Mouse (Mus musculus) limb, embryonic 14.5 days (tissue): ENCODE data around the gene Pomgnt1. TPM values are rescaled to one million over a fixed set of nuclear protein-coding genes. Genes with fewer than 3 reads are reported as not detected.

Experiments used
- ATAC-seq: fragments of 200-750 bp; cut with Nextera tagmentation; 2 replicates; pipeline ENCODE4 v1.8.0; 2017; ENCODE audit warnings: low read depth, moderate number of reproducible peaks, moderate TSS enrichment; ENCODE audit not compliant: low FRiP score
- DNase-seq: peaks from one replicate; pipeline ENCODE4 v3.0.0-alpha.2; 2015; ENCODE audit warnings: low spot score
- H3K27ac ChIP-seq: fragments of 300-500 bp; sonication (generic); replicated peaks from 2 replicates; pipeline ENCODE4 v1.5.1; 2014; ENCODE audit warnings: low read depth, mild to moderate bottlenecking, low read length, moderate library complexity, mixed read lengths
- H3K27me3 ChIP-seq: fragments of 300-500 bp; sonication (generic); 2 replicates; pipeline ENCODE4 v1.6.1; 2014; ENCODE audit warnings: low read length, mixed read lengths; ENCODE audit not compliant: control insufficient read depth, insufficient read depth
- H3K36me3 ChIP-seq: fragments of 300-500 bp; sonication (generic); 2 replicates; pipeline ENCODE4 v1.6.1; 2014; ENCODE audit warnings: mild to moderate bottlenecking, low read length, moderate library complexity, mixed read lengths; ENCODE audit not compliant: control insufficient read depth, insufficient read depth
- H3K4me1 ChIP-seq: fragments of 300-500 bp; sonication (generic); 2 replicates; pipeline ENCODE4 v1.6.1; 2014; ENCODE audit warnings: antibody characterized with exemption, low read length, mixed read lengths; ENCODE audit not compliant: control insufficient read depth, insufficient read depth
- H3K4me2 ChIP-seq: fragments of 300-500 bp; sonication (generic); replicated peaks from 2 replicates; pipeline ENCODE4 v1.6.1; 2014; ENCODE audit warnings: low read depth, mild to moderate bottlenecking, low read length, moderate library complexity; ENCODE audit not compliant: severe bottlenecking
- H3K4me3 ChIP-seq: fragments of 300-500 bp; sonication (generic); replicated peaks from 2 replicates; pipeline ENCODE4 v1.5.1; 2014; ENCODE audit warnings: low read length
- H3K9ac ChIP-seq: fragments of 300-500 bp; sonication (generic); 2 replicates; pipeline ENCODE4 v1.6.1; 2014; ENCODE audit warnings: mild to moderate bottlenecking, low read depth, low read length, moderate library complexity; ENCODE audit not compliant: severe bottlenecking
- H3K9me3 ChIP-seq: fragments of 300-500 bp; sonication (generic); 2 replicates; pipeline ENCODE4 v1.6.1; 2016; ENCODE audit warnings: low read length; ENCODE audit not compliant: control insufficient read depth
- POLR2A ChIP-seq: fragments of 200-500 bp; IDR thresholded peaks from 2 replicates; pipeline ENCODE4 v1.8.0; 2012; ENCODE audit warnings: inconsistent platforms, mild to moderate bottlenecking, moderate library complexity, borderline replicate concordance; ENCODE audit not compliant: insufficient read depth, insufficient read length; ENCODE audit errors: extremely low read depth
- WGBS: fragments of 180-500 bp; shearing (Covaris S2); extraction: QIAGEN DNeasy Blood & Tissue Kit; methylation state at CpG from one replicate; pipeline ENCODE4 v1.1.7; 2014; 5-methylcytosine and 5-hydroxymethylcytosine counted together
- polyA plus RNA-seq, 2 experiments: library from polyadenylated mRNA; depleted of rRNA in 1 of 2; stranded (reverse) in 1 of 2; unstranded in 1 of 2; fragments of >200 nt; fragmentation: Nextera tagmentation in 1 of 2; extraction: Ambion mirVana in 1 of 2; gene quantifications; 2 replicates each; pipeline versions ENCODE4 v1.2.1 to v1.2.3; 2012 to 2014

Pomgnt1 gene
- polyA plus RNA-seq, 2 experiments: 62.7 to 79.6 TPM

DNA sequence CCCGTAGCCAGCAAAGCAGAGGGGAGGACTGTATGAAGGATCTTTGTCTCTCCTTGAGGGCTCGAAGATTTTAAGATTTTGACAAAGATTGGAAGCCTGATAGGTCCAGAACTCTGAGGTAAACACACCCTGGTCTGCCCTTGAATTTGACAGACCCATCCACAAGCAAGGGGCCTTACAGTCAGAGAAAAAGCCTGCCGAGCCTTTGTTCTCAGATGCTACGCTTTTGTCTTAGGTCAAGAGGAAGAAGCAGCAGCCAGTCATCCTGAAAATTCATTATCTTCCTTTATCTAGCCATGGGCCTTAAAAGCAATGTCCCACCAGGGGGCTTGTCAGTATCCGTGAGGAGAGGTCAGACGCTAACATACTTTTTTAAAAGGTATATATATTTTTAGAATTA, 4.3 kb downstream of the Pomgnt1 start:
- TF ChIP-seq POLR2A: no peak
- DNase-seq (no peak), ATAC-seq (no peak)
- WGBS: 85% methylated on average over 6 of the region's 6 CpGs
- Histone ChIP-seq H3K9ac (no peak overlapping the region), H3K4me3 (no peak overlapping the region), H3K36me3 (no peaks in the 10 kb centered on the region), H3K4me1 (peaks cover 2% of the 10 kb centered on the region), H3K4me2 (no peak overlapping the region), H3K27me3 (no peaks in the 10 kb centered on the region), H3K27ac (no peak overlapping the region), H3K9me3 (no peaks in the 10 kb centered on the region)

DNA sequence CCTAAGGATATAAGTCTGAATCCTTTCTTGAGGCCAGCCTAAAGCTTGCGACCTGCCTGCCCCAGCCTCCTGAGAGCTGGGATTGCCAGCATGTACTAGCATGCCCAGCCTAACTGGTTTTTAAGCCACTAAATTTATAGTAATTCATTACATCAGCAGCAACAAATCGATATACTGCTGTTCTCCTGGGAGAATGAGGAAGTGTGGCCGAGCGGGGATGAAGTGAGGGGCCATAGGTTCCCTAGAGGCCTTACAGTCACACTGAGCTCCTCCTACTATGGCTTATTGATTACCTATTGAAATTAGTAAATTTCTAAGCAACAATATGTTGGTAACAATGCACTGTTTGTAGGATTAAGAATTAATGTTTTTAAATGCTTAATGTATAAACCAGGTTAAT, 9.5 kb downstream of the Pomgnt1 start:
- ATAC-seq: no peak
- H3K9me3 ChIP-seq: no peaks in the 10 kb centered on the region
- no peaks in the 10 kb centered on the region for H3K27me3 ChIP-seq
- H3K4me3 ChIP-seq: no peak overlapping the region
- 75% methylated on average over 4 of the region's 4 CpGs for WGBS
- H3K4me1 ChIP-seq: no peaks in the 10 kb centered on the region
- no peak for DNase-seq
- H3K27ac ChIP-seq: no peak overlapping the region
- no peak for TF ChIP-seq POLR2A
- no peak overlapping the region for H3K9ac ChIP-seq
- peaks cover 4% of the 10 kb centered on the region; the same call in 1 of the 2 replicates for H3K36me3 ChIP-seq
- H3K4me2 ChIP-seq: no peak overlapping the region

DNA sequence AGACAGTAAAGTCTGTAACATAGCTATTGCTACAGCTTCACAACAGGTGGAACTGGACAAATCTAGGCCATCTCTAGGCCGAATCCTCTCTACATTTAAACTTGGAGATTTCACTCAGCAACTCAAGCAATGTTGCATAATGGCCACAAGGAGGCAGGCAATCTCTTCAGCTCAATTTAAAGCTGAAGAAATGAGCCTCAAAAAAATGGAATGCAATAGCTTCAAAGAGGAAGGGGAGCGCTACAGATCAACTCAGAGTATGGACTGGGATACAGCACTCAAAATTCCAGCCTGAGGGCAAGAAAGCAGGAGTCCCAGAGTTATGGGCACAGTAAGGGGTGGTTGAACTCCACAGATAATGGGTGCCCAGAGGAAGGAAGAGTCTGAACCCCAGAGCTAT, 11.3 kb downstream of the Pomgnt1 start:
- H3K9me3 ChIP-seq: no peaks in the 10 kb centered on the region
- TF ChIP-seq POLR2A: no peak

DNA sequence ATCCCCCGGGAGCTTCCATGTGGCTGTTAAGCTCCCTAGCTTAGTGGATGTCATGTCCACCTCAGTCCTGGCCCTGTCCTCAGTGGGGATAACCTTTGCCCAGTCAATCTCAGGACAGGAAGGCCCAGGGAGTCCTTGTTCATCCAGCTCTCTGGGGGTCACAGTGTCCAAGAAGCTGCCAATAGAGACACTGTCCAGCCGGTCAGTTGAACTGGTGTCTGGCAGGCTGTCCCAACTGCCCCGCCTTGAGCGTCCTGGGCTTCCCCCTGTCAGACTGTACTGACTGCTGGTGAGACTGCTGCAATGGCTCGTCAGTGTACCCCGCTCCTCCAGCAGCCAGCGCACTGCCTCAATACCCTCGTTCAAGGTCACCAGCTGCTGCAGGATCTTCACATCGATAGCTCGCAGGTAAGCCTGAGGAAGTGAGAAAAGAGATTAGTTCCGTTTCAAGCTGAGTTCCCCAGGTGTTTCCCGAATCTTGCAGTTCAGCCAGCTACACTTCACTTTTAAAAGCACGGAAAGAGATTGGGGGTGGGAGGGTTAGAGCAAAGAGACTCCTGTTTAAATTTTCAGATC, 13.9 kb downstream of the Pomgnt1 start:
- no peak for DNase-seq
- no peak for TF ChIP-seq POLR2A
- Histone ChIP-seq H3K4me1 (no peaks in the 10 kb centered on the region), H3K36me3 (peaks cover 4% of the 10 kb centered on the region; the same call in 1 of the 2 replicates), H3K4me2 (no peak overlapping the region), H3K27ac (no peak overlapping the region), H3K4me3 (no peak overlapping the region), H3K9me3 (no peaks in the 10 kb centered on the region), H3K9ac (no peak overlapping the region), H3K27me3 (no peaks in the 10 kb centered on the region)
- WGBS: 49% methylated on average over 13 of the region's 13 CpGs
- ATAC-seq: no peak

More for the DNA sequence above, 11.3 kb downstream of the Pomgnt1 start:
- Histone ChIP-seq H3K36me3 (peaks cover 4% of the 10 kb centered on the region; the same call in 1 of the 2 replicates), H3K27me3 (no peaks in the 10 kb centered on the region), H3K4me1 (no peaks in the 10 kb centered on the region), H3K4me2 (no peak overlapping the region), H3K9ac (no peak overlapping the region), H3K27ac (no peak overlapping the region), H3K4me3 (no peak overlapping the region)
- WGBS: 37% methylated on average over 2 of the region's 2 CpGs
- ATAC-seq (no peak), DNase-seq (peak; percentile 69)

DNA sequence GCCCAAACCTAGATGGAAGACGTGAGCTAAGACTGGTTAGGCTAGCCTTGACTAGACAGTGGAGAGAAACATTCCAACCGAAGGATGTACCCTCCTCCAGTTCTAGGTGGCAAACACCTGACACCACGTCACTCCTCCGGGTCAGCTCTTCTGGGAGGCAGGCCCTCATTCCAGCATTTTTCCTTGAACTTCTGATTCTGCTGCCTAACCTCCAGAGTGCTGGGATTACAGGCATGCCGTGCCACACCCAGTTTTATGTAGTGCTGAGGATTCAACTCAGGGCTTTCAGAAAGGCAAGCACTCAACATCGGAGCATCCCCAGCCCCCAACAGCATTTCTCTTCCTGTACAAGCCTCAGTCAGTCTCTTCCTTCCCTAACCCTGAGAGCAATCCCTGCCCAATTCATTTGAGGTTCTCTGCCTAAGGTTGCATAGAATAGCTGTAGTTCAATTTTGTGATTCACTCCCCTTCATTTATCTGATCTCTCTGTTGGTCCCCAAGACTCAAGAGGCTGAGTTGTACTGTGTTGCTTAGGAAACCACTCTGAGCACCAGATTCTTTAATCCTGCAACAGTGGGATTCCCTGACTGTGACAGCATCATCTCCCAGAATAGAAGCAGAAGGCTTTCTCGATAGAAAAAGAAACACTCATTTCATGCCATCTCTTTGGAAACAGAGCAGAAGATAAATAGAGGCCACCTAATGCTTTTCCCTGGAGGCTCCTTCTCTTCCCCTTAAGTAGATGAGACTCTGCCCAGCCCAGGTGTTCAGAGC, 17.3 kb downstream of the Pomgnt1 start:
- Histone ChIP-seq H3K27me3 (no peaks in the 10 kb centered on the region), H3K4me2 (no peak overlapping the region), H3K4me3 (no peak overlapping the region), H3K36me3 (peaks cover 4% of the 10 kb centered on the region; the same call in 1 of the 2 replicates), H3K27ac (no peak overlapping the region), H3K4me1 (peaks cover 5% of the 10 kb centered on the region), H3K9me3 (no peaks in the 10 kb centered on the region), H3K9ac (no peak overlapping the region)
- WGBS: 80% methylated on average over 7 of the region's 7 CpGs
- DNase-seq (no peak), ATAC-seq (no peak)
- no peak for TF ChIP-seq POLR2A
